Mouse (Mus musculus): ENCODE measurements at regions not wholly inside any gene's neighbourhood (a gene's known extent, or its start where the extent isn't known, plus 50 kb on each side); places are given as distances from the start of the nearest gene placed in this dataset.

- no peaks in the 10 kb centered on the region for H3K9me3 ChIP-seq
- no peak overlapping the region for H3K27ac ChIP-seq (replicated peaks)
- DNase-seq (ENCODE audit: low spot score) = no peak
- no peaks in the 10 kb centered on the region for H3K27me3 ChIP-seq (replicated peaks; ENCODE audit: low read depth, poor library complexity, severe bottlenecking)
- no peak overlapping the region for H3K4me3 ChIP-seq
- no peaks in the 10 kb centered on the region for H3K4me1 ChIP-seq
- no peaks in the 10 kb centered on the region for H3K36me3 ChIP-seq (replicated peaks)
- WGBS = 81% methylated on average over 1 of the region's 1 CpGs
Measured at GRCm38 (mm10) chr7:87195647-87196046, 50.2 kb upstream of the Nox4 start.
